Mouse (Mus musculus): Measurements from ENCODE around the gene Adamts13.

DNA sequence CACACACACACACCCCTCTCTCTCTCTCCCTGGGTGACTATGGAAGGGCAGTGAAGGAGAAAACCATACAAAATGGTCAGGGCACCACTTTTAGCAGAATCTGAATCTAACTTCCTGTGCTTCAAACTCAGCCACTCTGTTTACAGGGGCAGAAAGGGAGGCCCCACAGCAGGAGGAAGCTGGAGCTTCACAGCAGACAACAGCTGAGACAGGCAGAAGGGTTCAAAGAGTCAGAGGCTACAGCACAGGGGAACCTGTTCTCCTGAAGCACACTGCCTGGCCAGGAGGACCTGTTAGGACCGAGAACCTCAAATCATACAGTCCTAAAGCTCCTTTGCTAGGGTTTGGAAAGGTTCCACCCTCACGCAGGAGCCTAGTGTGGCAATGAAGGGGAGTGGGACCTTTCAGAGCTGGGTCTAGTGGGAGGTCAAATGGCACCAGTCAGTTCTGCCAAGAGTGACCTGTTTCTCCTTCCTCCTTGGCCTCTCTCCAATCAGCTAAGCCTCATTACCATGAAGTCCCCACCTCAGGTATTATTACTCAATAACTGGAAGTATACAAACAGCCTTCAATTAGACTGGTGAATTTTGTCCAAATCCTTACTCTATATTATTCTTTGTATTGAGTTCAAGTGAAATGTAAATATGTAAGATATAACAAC, 18.4 kb upstream of the Adamts13 start:
- no peak for TF ChIP-seq CTCF (IDR thresholded peaks at IDR 0.05; ENCODE audit: insufficient read depth, low read length)
- no peak for TF ChIP-seq POLR2A (IDR thresholded peaks at IDR 0.05; ENCODE audit: borderline replicate concordance, extremely low read depth, low read depth, low read length)
